17 mouse cellular contexts compared by ENCODE assay signal in genomic region chr9:36814486-36814885, GRCm38 (mm10). TPM values are rescaled to one million over a fixed set of nuclear protein-coding genes. Genes with fewer than 3 reads are reported as not detected.
DNase-seq lines count a peak whose midpoint lies in the region; ATAC-seq and TF ChIP-seq lines count a peak whose summit lies in the region.
"Had no signal": no experiment of that assay in that cellular context is flagged by ENCODE, and none has a peak within 500 bp of the region (broad histone marks: within the 10 kb centered on the region; RNA-seq: fewer than 3 reads in every experiment).

No protein-coding gene starts in this region.

- H3K9ac ChIP-seq in forebrain, embryonic 14.5 days (ENCODE audit: low read length): no peak overlapping the region
- no peak overlapping the region for H3K9ac ChIP-seq in forebrain, embryonic 13.5 days
- H3K9ac ChIP-seq: heart, embryonic 15.5 days; hindbrain, embryonic 12.5 days; neural tube, embryonic 15.5 days had no signal

- no peak for ATAC-seq in forebrain, embryonic 14.5 days
- ATAC-seq in forebrain, embryonic 13.5 days: no peak

- DNase-seq in forebrain, embryonic 14.5 days (ENCODE audit: low spot score): peak; percentile 20
- DNase-seq in left cerebral cortex, adult 2 months (ENCODE audit: extremely low spot score in 1 of 2, low spot score in 2 of 2): no peak
- no peak for DNase-seq in left cerebral cortex, postnatal 36 days (ENCODE audit: low spot score in 2 of 2)
- DNase-seq in neural tube, embryonic 10.5 days (ENCODE audit: extremely low spot score, low spot score): no peak
- no peak for DNase-seq in adrenal gland, postnatal 4 days (ENCODE audit: low spot score in 2 of 2)
- DNase-seq: adrenal gland, postnatal 10 days; gastrocnemius, postnatal 25 days; kidney, adult 18-20 months; right cerebral cortex, adult 18-20 months had no signal

- H3K27me3 ChIP-seq in forebrain, embryonic 14.5 days (replicated peaks; ENCODE audit: control insufficient read depth, insufficient read depth, low read length): no peaks in the 10 kb centered on the region
- no peaks in the 10 kb centered on the region for H3K27me3 ChIP-seq in forebrain, embryonic 13.5 days
- H3K27me3 ChIP-seq in E14TG2a.4 (ENCODE audit: insufficient read depth, low read length): no peaks in the 10 kb centered on the region
- H3K27me3 ChIP-seq: heart, embryonic 15.5 days; hindbrain, embryonic 12.5 days; neural tube, embryonic 15.5 days had no signal

- TF ChIP-seq CTCF in left cerebral cortex, adult 2 months (IDR thresholded peaks at IDR 0.05): peak; percentile 18
- TF ChIP-seq CTCF in E14TG2a.4 (conservative IDR thresholded peaks at IDR 0.05; ENCODE audit: low read length): 0 out of 2 replicates have a peak, but pooled peaks have one; percentile 16
- 0 out of 2 replicates have a peak, but pooled peaks have one; percentile 12 for TF ChIP-seq CTCF in cortical plate, adult 2 months (IDR thresholded peaks at IDR 0.05; ENCODE audit: extremely low read depth, insufficient read depth, low read length)

- no peak for TF ChIP-seq POLR2A in cortical plate, adult 2 months (IDR thresholded peaks at IDR 0.05; ENCODE audit: extremely low read depth, insufficient read depth, low read length)

- H3K4me1 ChIP-seq in forebrain, embryonic 14.5 days (ENCODE audit: control insufficient read depth, insufficient read depth, low read length): no peaks in the 10 kb centered on the region
- no peaks in the 10 kb centered on the region for H3K4me1 ChIP-seq in forebrain, embryonic 13.5 days
- H3K4me1 ChIP-seq in E14TG2a.4 (replicated peaks; ENCODE audit: low read depth, low read length): peaks cover 24% of the 10 kb centered on the region
- no peaks in the 10 kb centered on the region for H3K4me1 ChIP-seq in cortical plate, adult 2 months (ENCODE audit: control insufficient read depth, insufficient read depth, low read length)
- H3K4me1 ChIP-seq: heart, embryonic 15.5 days; hindbrain, embryonic 12.5 days; neural tube, embryonic 15.5 days had no signal

- no peak overlapping the region for H3K27ac ChIP-seq in forebrain, embryonic 14.5 days (ENCODE audit: low read depth, low read length)
- H3K27ac ChIP-seq in forebrain, embryonic 13.5 days: no peak overlapping the region
- H3K27ac ChIP-seq in left cerebral cortex, adult 2 months: no peak overlapping the region
- no peak overlapping the region for H3K27ac ChIP-seq in cortical plate, adult 2 months (ENCODE audit: insufficient read depth, low read length)
- H3K27ac ChIP-seq: heart, embryonic 15.5 days; hindbrain, embryonic 12.5 days; macrophage; neural tube, embryonic 15.5 days had no signal

- H3K9me3 ChIP-seq in forebrain, embryonic 14.5 days (replicated peaks; ENCODE audit: control insufficient read depth, low read length): no peaks in the 10 kb centered on the region
- H3K9me3 ChIP-seq in forebrain, embryonic 13.5 days (replicated peaks): no peaks in the 10 kb centered on the region
- no peaks in the 10 kb centered on the region for H3K9me3 ChIP-seq in E14TG2a.4 (ENCODE audit: low read length)
- H3K9me3 ChIP-seq: heart, embryonic 15.5 days; hindbrain, embryonic 12.5 days; neural tube, embryonic 15.5 days had no signal

- no peak overlapping the region for H3K4me3 ChIP-seq in forebrain, embryonic 14.5 days (ENCODE audit: low read depth, low read length)
- no peak overlapping the region for H3K4me3 ChIP-seq in forebrain, embryonic 13.5 days
- H3K4me3 ChIP-seq in left cerebral cortex, adult 2 months: no peak overlapping the region
- no peak overlapping the region for H3K4me3 ChIP-seq in E14TG2a.4 (replicated peaks; ENCODE audit: low read length)
- H3K4me3 ChIP-seq in cortical plate, adult 2 months (ENCODE audit: insufficient read depth, low read length): no peak overlapping the region
- H3K4me3 ChIP-seq: heart, embryonic 15.5 days; hindbrain, embryonic 12.5 days; neural tube, embryonic 15.5 days had no signal

- no peak overlapping the region for H3K4me2 ChIP-seq in forebrain, embryonic 14.5 days (ENCODE audit: low read length)
- no peak overlapping the region for H3K4me2 ChIP-seq in forebrain, embryonic 13.5 days
- H3K4me2 ChIP-seq: heart, embryonic 15.5 days; hindbrain, embryonic 12.5 days; neural tube, embryonic 15.5 days had no signal

- H3K36me3 ChIP-seq in forebrain, embryonic 14.5 days (ENCODE audit: control insufficient read depth, insufficient read depth, low read length): no peaks in the 10 kb centered on the region
- no peaks in the 10 kb centered on the region for H3K36me3 ChIP-seq in forebrain, embryonic 13.5 days (ENCODE audit: poor library complexity, severe bottlenecking)
- H3K36me3 ChIP-seq in E14TG2a.4 (ENCODE audit: insufficient read depth, low read length): no peaks in the 10 kb centered on the region
- H3K36me3 ChIP-seq: heart, embryonic 15.5 days; hindbrain, embryonic 12.5 days; neural tube, embryonic 15.5 days had no signal

- 61% methylated on average over 3 of the region's 3 CpGs for WGBS in forebrain, embryonic 14.5 days
- 70% methylated on average over 3 of the region's 3 CpGs for WGBS in forebrain, embryonic 13.5 days

- intact Hi-C loops in left cerebral cortex, adult 2 months (cut with DNase I): no loop called here
- intact Hi-C loops in left cerebral cortex, postnatal 36 days (cut with DNase I): no loop called here

RNA-seq across cellular contexts. Expression of gene Fez1, which starts 7.2 kb away (rescaled TPM):
- polyA plus RNA-seq in forebrain, embryonic 14.5 days (2014; fragmentation: Nextera tagmentation; extraction: Ambion mirVana): 620 and 684 TPM in 2 replicates
- polyA plus RNA-seq in forebrain, embryonic 13.5 days (2015; fragmentation: Nextera tagmentation; extraction: Ambion mirVana): 601 and 607 TPM in 2 replicates
- total RNA-seq in left cerebral cortex, adult 2 months (2021): 100 to 1,000 TPM; 241 to 261 TPM
- total RNA-seq in left cerebral cortex, postnatal 36 days (2021): 100 to 1,000 TPM; 265 to 298 TPM
- 318 and 330 TPM in 2 replicates for polyA plus RNA-seq in cortical plate, adult 2 months (2012; rRNA removed)
- 10 to 100 TPM; 12.0 to 12.8 TPM for total RNA-seq in adrenal gland, postnatal 4 days (2021)
- total RNA-seq: monocyte, adult 5-6 weeks had no signal
- polyA plus RNA-seq: macrophage had no signal

RNA-seq across cellular contexts. Expression of gene Ei24, which starts 17.3 kb away (rescaled TPM):
- polyA plus RNA-seq in forebrain, embryonic 14.5 days (2014; fragmentation: Nextera tagmentation; extraction: Ambion mirVana): 89.9 and 92.9 TPM in 2 replicates
- polyA plus RNA-seq in forebrain, embryonic 13.5 days (2015; fragmentation: Nextera tagmentation; extraction: Ambion mirVana): 105 and 112 TPM in 2 replicates
- 100 to 1,000 TPM; 109 to 111 TPM for total RNA-seq in left cerebral cortex, adult 2 months (2021)
- total RNA-seq in left cerebral cortex, postnatal 36 days (2021): 100 to 1,000 TPM; 116 to 120 TPM
- polyA plus RNA-seq in cortical plate, adult 2 months (2012; rRNA removed): 117 and 119 TPM in 2 replicates
- total RNA-seq in adrenal gland, postnatal 4 days (2021): 100 to 1,000 TPM; 117 to 119 TPM

RNA-seq across cellular contexts. Expression of gene Stt3a, which starts 47.0 kb away (rescaled TPM):
- 69.5 and 93.6 TPM in 2 replicates for polyA plus RNA-seq in forebrain, embryonic 14.5 days (2014; fragmentation: Nextera tagmentation; extraction: Ambion mirVana)
- polyA plus RNA-seq in forebrain, embryonic 13.5 days (2015; fragmentation: Nextera tagmentation; extraction: Ambion mirVana): 104 and 117 TPM in 2 replicates
- total RNA-seq in left cerebral cortex, adult 2 months (2021): 10 to 100 TPM; 70.3 to 77.2 TPM
- 10 to 100 TPM; 62.9 to 70.7 TPM for total RNA-seq in left cerebral cortex, postnatal 36 days (2021)
- 39.6 and 47.4 TPM in 2 replicates for polyA plus RNA-seq in cortical plate, adult 2 months (2012; rRNA removed)
- total RNA-seq in adrenal gland, postnatal 4 days (2021): 100 to 1,000 TPM; 256 to 282 TPM

Comparison
In these comparisons a context has a peak if more than half of its experiments do, and no peak if none do; other contexts are left out.
1. RNA of gene Fez1, which starts 7.2 kb away (total RNA-seq): 265 to 298 TPM in left cerebral cortex, postnatal 36 days and 241 to 261 TPM in left cerebral cortex, adult 2 months; 12.0 to 12.8 TPM in adrenal gland, postnatal 4 days; every median in the first group is over 10 times any median in the second.
2. Peak in every context shown above with its lines, with median percentiles within 50 percentile points of each other: CTCF ChIP-seq.